Mouse (Mus musculus): ENCODE measurements at regions not wholly inside any gene's neighbourhood (a gene's known extent, or its start where the extent isn't known, plus 50 kb on each side); places are given as distances from the start of the nearest gene placed in this dataset.

- intact Hi-C loops (cut with DNase I) = no loop called here
- DNase-seq = no peak
Measured at GRCm38 (mm10) chr2:171231288-171232050, 499.9 kb downstream of the Dok5 start.

- intact Hi-C loops (cut with DNase I) = no loop called here
- DNase-seq = no peak
Measured at GRCm38 (mm10) chr2:171230536-171230935, 498.9 kb downstream of the Dok5 start.

GRCm38 (mm10) chr2:171228229-171228628 lies 496.6 kb downstream of the Dok5 start:
- intact Hi-C loops (cut with DNase I) = no loop called here
- DNase-seq = no peak

- DNase-seq = no peak
- intact Hi-C loops (cut with DNase I) = no loop called here
Measured at GRCm38 (mm10) chr2:171213792-171214191, 482.2 kb downstream of the Dok5 start.

- intact Hi-C loops (cut with DNase I) = no loop called here
- no peak for DNase-seq
Measured at GRCm38 (mm10) chr2:171196472-171196871, 464.9 kb downstream of the Dok5 start.

- no peak for DNase-seq
- intact Hi-C loops (cut with DNase I) = no loop called here
Measured at GRCm38 (mm10) chr2:171192181-171192580, 460.6 kb downstream of the Dok5 start.

Measured in gastrocnemius, postnatal 36 days (tissue).